Mouse (Mus musculus) T-helper 17 cell (primary cell): ENCODE results near the gene Ttc4.

Experiments used
- in situ Hi-C, 2 experiments: fragments of 300-600 bp; cut with MboI, MseI; formaldehyde crosslinking; loops; 1 replicate in 1 of 2; 2 replicates in 1 of 2; pipeline ENCODE4 v1.15.1; 2025; ENCODE audit warnings: high pct_unique_total_duplicates in 2 of 2

The Ttc4 gene

GRCm38 (mm10) chr4:106652546-106652945 is 26.2 kb downstream of the Ttc4 start:
- in situ Hi-C loops, result no loop called here

- in situ Hi-C loops, result no loop called here
Observed at GRCm38 (mm10) chr4:106650833-106651527, 27.8 kb downstream of the Ttc4 start, which contains the start of gene Pars2. Pars2 (plus strand) TSS chr4:106651069.

GRCm38 (mm10) chr4:106647137-106647536 is 31.6 kb downstream of the Ttc4 start:
- in situ Hi-C loops, result no loop called here

- in situ Hi-C loops, result no loop called here
Observed at GRCm38 (mm10) chr4:106645797-106646196, 32.9 kb downstream of the Ttc4 start.

- in situ Hi-C loops, result no loop called here
Observed at GRCm38 (mm10) chr4:106644218-106644610, 34.5 kb downstream of the Ttc4 start.

- in situ Hi-C loops, result no loop called here
Observed at GRCm38 (mm10) chr4:106643483-106644217, 35.1 kb downstream of the Ttc4 start.

GRCm38 (mm10) chr4:106634086-106634479 is 44.7 kb downstream of the Ttc4 start:
- in situ Hi-C loops, result loop anchor here (5.0 kb wide), 1 partner anchor 73 kb away; no protein-coding TSS in a partner anchor

- in situ Hi-C loops, result loop anchor here (5.0 kb wide), 1 partner anchor 74 kb away; no protein-coding TSS in a partner anchor
Observed at GRCm38 (mm10) chr4:106633281-106634085, 45.3 kb downstream of the Ttc4 start.

GRCm38 (mm10) chr4:106632313-106632712 is 46.4 kb downstream of the Ttc4 start:
- in situ Hi-C loops, result loop anchor here (5.0 kb wide), 1 partner anchor 75 kb away; no protein-coding TSS in a partner anchor

GRCm38 (mm10) chr4:106630333-106631220 is 48.2 kb downstream of the Ttc4 start:
- in situ Hi-C loops, result loop anchor here (5.0 kb wide), 1 partner anchor 77 kb away; no protein-coding TSS in a partner anchor

- in situ Hi-C loops, result no loop called here
Observed at GRCm38 (mm10) chr4:106629374-106629773, 49.4 kb downstream of the Ttc4 start.

- in situ Hi-C loops, result no loop called here
Observed at GRCm38 (mm10) chr4:106628650-106629360, 49.9 kb downstream of the Ttc4 start.

- in situ Hi-C loops, result no loop called here
Observed at GRCm38 (mm10) chr4:106627809-106628208, 50.9 kb downstream of the Ttc4 start.

- in situ Hi-C loops, result no loop called here
Observed at GRCm38 (mm10) chr4:106624271-106624670, 54.5 kb downstream of the Ttc4 start.

- in situ Hi-C loops, result no loop called here
Observed at GRCm38 (mm10) chr4:106622712-106623111, 56.0 kb downstream of the Ttc4 start.

GRCm38 (mm10) chr4:106622030-106622493 is 56.7 kb downstream of the Ttc4 start, which contains the start of gene Ttc22:
Ttc22 (plus strand) TSS chr4:106622432.
- in situ Hi-C loops, result no loop called here

- in situ Hi-C loops, result no loop called here
Observed at GRCm38 (mm10) chr4:106621428-106621827, 57.3 kb downstream of the Ttc4 start.

- in situ Hi-C loops, result no loop called here
Observed at GRCm38 (mm10) chr4:106618898-106619297, 59.8 kb downstream of the Ttc4 start.

- in situ Hi-C loops, result no loop called here
Observed at GRCm38 (mm10) chr4:106617056-106617455, 61.7 kb downstream of the Ttc4 start, which contains the start of gene Lexm. Lexm (minus strand) TSS chr4:106617241.

- in situ Hi-C loops, result no loop called here
Observed at GRCm38 (mm10) chr4:106615637-106616036, 63.1 kb downstream of the Ttc4 start.
